Mouse (Mus musculus) testis, adult 2 months (tissue): ENCODE results near the gene Tpra1.

Experiments
- CTCF ChIP-seq: fragments of 200-500 bp; IDR thresholded peaks from 2 replicates; pipeline ENCODE4 v1.5.1; 2012; ENCODE audit warnings: low read depth, mild to moderate bottlenecking, inconsistent platforms, low read length, moderate library complexity; ENCODE audit not compliant: control insufficient read depth, insufficient read depth, insufficient replicate concordance
- POLR2A ChIP-seq: fragments of 200-500 bp; IDR thresholded peaks from 2 replicates; pipeline ENCODE4 v1.6.1; 2012; ENCODE audit warnings: low read depth, mild to moderate bottlenecking, inconsistent platforms, low read length, moderate library complexity; ENCODE audit not compliant: control insufficient read depth

DNA sequence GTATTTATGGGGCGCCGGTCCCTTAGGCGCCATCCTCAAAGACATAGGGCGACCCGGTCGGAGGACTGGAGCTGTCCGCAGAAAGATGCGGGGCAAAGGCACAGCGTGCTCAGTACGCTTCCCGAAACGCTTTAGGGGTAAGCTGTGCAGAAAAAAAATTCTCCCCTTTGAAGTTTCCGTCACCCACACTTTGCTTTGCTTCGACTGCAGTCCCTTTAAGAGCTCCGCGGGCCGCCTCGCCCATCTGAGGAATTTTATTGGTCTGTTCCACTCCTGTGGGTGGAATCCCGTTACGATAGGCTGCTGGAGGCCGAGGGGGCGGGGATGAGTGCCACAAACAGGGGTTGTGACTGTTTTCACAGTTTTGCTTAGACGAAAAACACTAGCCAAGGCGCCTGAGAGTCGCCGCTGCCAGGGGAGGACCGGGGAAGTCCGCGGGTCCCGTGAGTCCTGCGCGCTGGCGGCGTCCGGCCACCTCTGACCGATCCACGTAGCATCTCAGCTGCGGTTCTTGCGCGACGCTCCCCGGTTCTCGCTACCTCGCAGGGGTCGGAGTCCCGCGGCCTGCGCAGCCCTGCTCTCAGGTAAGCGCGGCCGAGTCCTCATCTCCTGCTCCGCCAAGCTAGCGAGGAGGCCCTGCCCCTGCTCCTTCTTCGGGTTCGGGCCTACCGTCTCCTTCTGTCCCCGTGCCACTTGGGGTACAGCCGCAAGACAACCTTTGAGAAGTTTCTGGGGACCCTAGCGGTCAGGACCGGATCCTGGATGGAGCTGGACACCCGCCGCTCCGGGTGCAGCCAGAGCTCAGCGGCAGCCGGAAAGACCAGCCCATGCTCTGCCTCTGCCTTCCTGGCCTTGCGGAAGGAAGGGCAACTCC is at the start of gene Tpra1:
- no peak for TF ChIP-seq CTCF
- TF ChIP-seq POLR2A: no peak; the same call in 1 of the 2 replicates
